Mouse (Mus musculus): ENCODE results near the gene Serpinb6c.

DNA sequence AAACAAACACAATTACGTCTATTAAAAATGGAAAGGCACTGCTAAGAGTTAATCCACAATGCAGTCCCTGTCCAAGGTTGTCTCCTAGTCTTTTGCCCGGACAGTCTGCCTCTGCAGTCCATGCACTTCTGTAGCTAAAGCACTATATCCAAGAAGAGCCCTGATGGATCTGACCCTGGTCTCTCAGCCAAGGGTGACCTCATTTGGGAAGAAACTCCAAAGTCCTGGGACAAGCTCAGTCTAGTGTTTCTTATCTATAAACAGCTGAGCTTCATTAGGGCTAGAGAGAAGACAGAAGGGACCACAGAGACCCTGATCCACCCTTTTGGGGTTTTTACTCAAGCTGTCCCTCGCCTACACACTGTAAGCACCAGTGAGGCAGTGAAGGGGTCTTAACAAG is 25.4 kb upstream of the Serpinb6c start:
- TF ChIP-seq CTCF (IDR thresholded peaks at IDR 0.05; ENCODE audit: extremely low read depth, insufficient read depth, low read length): no peak
- no peak for TF ChIP-seq POLR2A (IDR thresholded peaks at IDR 0.05; ENCODE audit: extremely low read depth, insufficient read depth, low read length)
